Comparison of ENCODE assay signal across 19 mouse cellular contexts in genomic region chr10:21419188-21419587, GRCm38 (mm10). TPM values are rescaled to one million over a fixed set of nuclear protein-coding genes. Genes with fewer than 3 reads are reported as not detected.
DNase-seq lines count a peak whose midpoint lies in the region; ATAC-seq lines count a peak whose summit lies in the region.
"Had no signal": no experiment of that assay in that cellular context is flagged by ENCODE, and none has a peak within 500 bp of the region (broad histone marks: within the 10 kb centered on the region; RNA-seq: fewer than 3 reads in every experiment).

No protein-coding gene starts in this region.

- H3K27me3 ChIP-seq in liver, embryonic 11.5 days (replicated peaks; ENCODE audit: control insufficient read depth, insufficient read depth, low read length) = no peaks in the 10 kb centered on the region
- H3K27me3 ChIP-seq: lung, embryonic 15.5 days had no signal

- H3K9ac ChIP-seq in liver, embryonic 11.5 days (ENCODE audit: low read depth, low read length) = no peak overlapping the region
- H3K9ac ChIP-seq: lung, embryonic 15.5 days had no signal

- no peak; the same call in 1 of the 2 replicates for ATAC-seq in liver, embryonic 11.5 days (replicated peaks; ENCODE audit: low FRiP score)
- ATAC-seq: intestine, embryonic 16.5 days had no signal

- peak overlapping the region; percentile 40; the same call in 1 of the 2 replicates for H3K4me2 ChIP-seq in liver, embryonic 11.5 days
- H3K4me2 ChIP-seq: lung, embryonic 15.5 days had no signal

- no peak overlapping the region for H3K27ac ChIP-seq in liver, embryonic 11.5 days (ENCODE audit: low read depth, low read length)
- H3K27ac ChIP-seq: limb, embryonic 10.5 days; lung, embryonic 15.5 days; midbrain, embryonic 10.5 days; stomach, postnatal 0 days had no signal

- H3K9me3 ChIP-seq in liver, embryonic 11.5 days (ENCODE audit: control insufficient read depth, low read length) = no peaks in the 10 kb centered on the region
- H3K9me3 ChIP-seq: limb, embryonic 10.5 days; lung, embryonic 15.5 days; midbrain, embryonic 10.5 days had no signal

- peak; percentile 85 for DNase-seq in CD4-positive, CD25-positive, alpha-beta regulatory T cell, adult 2 months (ENCODE audit: low read depth, low spot score)
- DNase-seq in ES-CJ7 (ENCODE audit: low read depth, low spot score) = peak; percentile 12
- no peak for DNase-seq in liver, embryonic 11.5 days (ENCODE audit: low spot score)
- DNase-seq in thymus, adult 18-20 months = peak; percentile 23 to 68
- no peak for DNase-seq in frontal cortex, adult 2 months (ENCODE audit: extremely low spot score in 1 of 2, low spot score in 1 of 2)
- no peak for DNase-seq in ovary, postnatal 10 days (ENCODE audit: low spot score)
- no peak for DNase-seq in cerebellum, postnatal 14 days
- DNase-seq in left cerebral cortex, postnatal 36 days (ENCODE audit: low spot score in 2 of 2) = no peak
- DNase-seq: heart, adult 11 months; kidney, postnatal 14 days had no signal

- no peaks in the 10 kb centered on the region for H3K4me1 ChIP-seq in liver, embryonic 11.5 days (replicated peaks; ENCODE audit: control insufficient read depth, insufficient read depth, low read length)
- H3K4me1 ChIP-seq: limb, embryonic 10.5 days; lung, embryonic 15.5 days; midbrain, embryonic 10.5 days had no signal

- intact Hi-C loops in left cerebral cortex, postnatal 36 days (cut with DNase I) = no loop called here

- no peaks in the 10 kb centered on the region for H3K36me3 ChIP-seq in liver, embryonic 11.5 days (ENCODE audit: control insufficient read depth, insufficient read depth, low read length)
- H3K36me3 ChIP-seq: limb, embryonic 10.5 days; lung, embryonic 15.5 days; midbrain, embryonic 10.5 days had no signal

- WGBS in liver, embryonic 11.5 days = 55% methylated on average over 14 of the region's 14 CpGs

- H3K4me3 ChIP-seq in liver, embryonic 11.5 days (ENCODE audit: low read depth, low read length) = no peak overlapping the region
- H3K4me3 ChIP-seq: limb, embryonic 10.5 days; lung, embryonic 15.5 days; midbrain, embryonic 10.5 days had no signal

RNA-seq across cellular contexts. Expression of gene Aldh8a1, which starts 42.1 kb away (rescaled TPM):
- 3.6 and 4.2 TPM in 2 replicates for polyA plus RNA-seq in liver, embryonic 11.5 days (2014; fragmentation: Nextera tagmentation; extraction: Ambion mirVana)
- polyA plus RNA-seq in frontal cortex, adult 2 months (2012; rRNA removed) = 0.17 and 0.22 TPM in 2 replicates
- total RNA-seq in left cerebral cortex, postnatal 36 days (2021) = under 1 TPM; 0.12 to 0.27 TPM
- total RNA-seq: common myeloid progenitor, adult 5-6 weeks; heart, postnatal 25 days had no signal
- polyA plus RNA-seq: embryonic facial prominence, embryonic 14.5 days; forebrain, embryonic 11.5 days had no signal

Comparison
In these comparisons a context has a peak if more than half of its experiments do, and no peak if none do; other contexts are left out.
1. DNase-seq: peak in CD4-positive, CD25-positive, alpha-beta regulatory T cell, adult 2 months (single experiment), ES-CJ7 (single experiment) and thymus, adult 18-20 months (2 of 2); none in liver, embryonic 11.5 days (single experiment), frontal cortex, adult 2 months (0 of 2), ovary, postnatal 10 days (single experiment), cerebellum, postnatal 14 days (0 of 2) and left cerebral cortex, postnatal 36 days (0 of 2).